Mouse (Mus musculus): Measurements from ENCODE around the gene Mfsd2a. TPM values are rescaled to one million over a fixed set of nuclear protein-coding genes. Genes with fewer than 3 reads are reported as not detected.
A peak's percentile ranks its signal among the peaks of the same experiment; 100 is the strongest.

Gene Mfsd2a
- polyA plus RNA-seq, 1 experiment from 2014 or later = 0.38 TPM

GRCm38 (mm10) chr4:122954680-122955411, 6.1 kb downstream of the Mfsd2a start:
- Histone ChIP-seq H3K36me3 (ENCODE audit: insufficient read depth, low read length) (no peaks in the 10 kb centered on the region), H3K9ac (replicated peaks; ENCODE audit: low read depth) (no peak overlapping the region), H3K4me1 (ENCODE audit: insufficient read depth, low read depth, low read length) (peaks cover 10% of the 10 kb centered on the region; the same call in 1 of the 2 replicates), H3K27ac (ENCODE audit: low read length) (0 out of 2 replicates have a peak overlapping the region, but pooled peaks have one; percentile 20), H3K4me3 (ENCODE audit: low read depth, low read length) (no peak overlapping the region), H3K9me3 (ENCODE audit: low read length) (no peaks in the 10 kb centered on the region), H3K4me2 (replicated peaks; ENCODE audit: low read depth, low read length) (peak overlapping the region; percentile 27), H3K27me3 (replicated peaks; ENCODE audit: insufficient read depth, low read length) (peaks cover 31% of the 10 kb centered on the region)
- WGBS = 36% methylated on average over 5 of the region's 5 CpGs
- DNase-seq (ENCODE audit: low spot score) (peak; percentile 87), ATAC-seq (peak; percentile 80)
- TF ChIP-seq EP300 (IDR thresholded peaks at IDR 0.05) = peak; percentile 66
- TF ChIP-seq CTCF (IDR thresholded peaks at IDR 0.05) = no peak

GRCm38 (mm10) chr4:122949096-122949495, 11.9 kb downstream of the Mfsd2a start:
- Histone ChIP-seq H3K4me1 (ENCODE audit: insufficient read depth, low read depth, low read length) (no peaks in the 10 kb centered on the region), H3K27me3 (replicated peaks; ENCODE audit: insufficient read depth, low read length) (peaks cover 30% of the 10 kb centered on the region; the same call in 1 of the 2 replicates), H3K27ac (ENCODE audit: low read length) (no peak overlapping the region), H3K36me3 (ENCODE audit: insufficient read depth, low read length) (no peaks in the 10 kb centered on the region), H3K9ac (replicated peaks; ENCODE audit: low read depth) (no peak overlapping the region), H3K4me2 (replicated peaks; ENCODE audit: low read depth, low read length) (no peak overlapping the region), H3K9me3 (ENCODE audit: low read length) (no peaks in the 10 kb centered on the region), H3K4me3 (ENCODE audit: low read depth, low read length) (no peak overlapping the region)
- ATAC-seq = no peak
- no peak for DNase-seq (ENCODE audit: low spot score)
- WGBS = 89% methylated on average over 8 of the region's 8 CpGs
- no peak for TF ChIP-seq CTCF (IDR thresholded peaks at IDR 0.05)
- no peak for TF ChIP-seq EP300 (IDR thresholded peaks at IDR 0.05)

GRCm38 (mm10) chr4:122947223-122947622, 13.8 kb downstream of the Mfsd2a start:
- ATAC-seq (no peak), DNase-seq (ENCODE audit: low spot score) (no peak)
- no peak overlapping the region for H3K4me2 ChIP-seq (replicated peaks; ENCODE audit: low read depth, low read length)
- H3K9ac ChIP-seq (replicated peaks; ENCODE audit: low read depth) = no peak overlapping the region
- H3K9me3 ChIP-seq (ENCODE audit: low read length) = no peaks in the 10 kb centered on the region
- 83% methylated on average over 3 of the region's 3 CpGs for WGBS
- H3K36me3 ChIP-seq (ENCODE audit: insufficient read depth, low read length) = no peaks in the 10 kb centered on the region
- TF ChIP-seq CTCF (IDR thresholded peaks at IDR 0.05) (no peak), EP300 (IDR thresholded peaks at IDR 0.05) (no peak)
- no peaks in the 10 kb centered on the region for H3K4me1 ChIP-seq (ENCODE audit: insufficient read depth, low read depth, low read length)
- no peak overlapping the region for H3K4me3 ChIP-seq (ENCODE audit: low read depth, low read length)
- H3K27me3 ChIP-seq (replicated peaks; ENCODE audit: insufficient read depth, low read length) = peaks cover 31% of the 10 kb centered on the region; the same call in 1 of the 2 replicates
- H3K27ac ChIP-seq (ENCODE audit: low read length) = no peak overlapping the region

DNA sequence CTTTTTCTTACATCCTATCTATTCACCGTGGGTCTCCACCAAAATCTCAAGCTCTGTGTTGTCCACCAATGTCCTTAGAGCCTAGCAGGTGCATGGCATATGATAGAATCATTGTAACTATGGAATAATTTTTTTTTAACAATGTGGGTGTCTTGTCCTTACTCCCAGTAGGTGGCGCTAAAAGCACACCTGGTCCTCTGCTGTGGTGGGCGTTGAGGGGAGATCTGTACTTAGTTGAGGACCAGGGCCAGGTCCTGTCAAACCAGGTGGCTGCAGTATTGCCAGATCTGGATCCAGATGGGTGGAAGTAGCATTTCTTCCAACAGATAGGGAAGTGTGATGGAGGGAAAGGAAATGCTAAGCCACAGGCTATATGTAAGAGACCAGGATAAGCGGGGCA, 16.6 kb downstream of the Mfsd2a start:
- Histone ChIP-seq H3K36me3 (ENCODE audit: insufficient read depth, low read length) (no peaks in the 10 kb centered on the region), H3K4me1 (ENCODE audit: insufficient read depth, low read depth, low read length) (no peaks in the 10 kb centered on the region), H3K9ac (replicated peaks; ENCODE audit: low read depth) (no peak overlapping the region), H3K9me3 (ENCODE audit: low read length) (no peaks in the 10 kb centered on the region), H3K27me3 (replicated peaks; ENCODE audit: insufficient read depth, low read length) (peaks cover 21% of the 10 kb centered on the region; the same call in 1 of the 2 replicates), H3K4me2 (replicated peaks; ENCODE audit: low read depth, low read length) (no peak overlapping the region), H3K27ac (ENCODE audit: low read length) (no peak overlapping the region), H3K4me3 (ENCODE audit: low read depth, low read length) (no peak overlapping the region)
- 21% methylated on average over 4 of the region's 4 CpGs for WGBS
- TF ChIP-seq CTCF (IDR thresholded peaks at IDR 0.05) (peak; percentile 79), EP300 (IDR thresholded peaks at IDR 0.05) (no peak)
- DNase-seq (ENCODE audit: low spot score) (peak; percentile 38), ATAC-seq (no peak)

- no peak overlapping the region for H3K9ac ChIP-seq (replicated peaks; ENCODE audit: low read depth)
- no peak overlapping the region for H3K27ac ChIP-seq (ENCODE audit: low read length)
- DNase-seq (ENCODE audit: low spot score) (no peak), ATAC-seq (no peak)
- no peak overlapping the region for H3K4me3 ChIP-seq (ENCODE audit: low read depth, low read length)
- TF ChIP-seq EP300 (IDR thresholded peaks at IDR 0.05) = no peak
- TF ChIP-seq CTCF (IDR thresholded peaks at IDR 0.05) = no peak
- no peak overlapping the region for H3K4me2 ChIP-seq (replicated peaks; ENCODE audit: low read depth, low read length)
- no peaks in the 10 kb centered on the region for H3K9me3 ChIP-seq (ENCODE audit: low read length)
- H3K27me3 ChIP-seq (replicated peaks; ENCODE audit: insufficient read depth, low read length) = 0 out of 2 replicates have a peak, but pooled peaks cover 3% of the 10 kb centered on the region
- H3K4me1 ChIP-seq (ENCODE audit: insufficient read depth, low read depth, low read length) = no peaks in the 10 kb centered on the region
- no peaks in the 10 kb centered on the region for H3K36me3 ChIP-seq (ENCODE audit: insufficient read depth, low read length)
- 71% methylated on average over 2 of the region's 2 CpGs for WGBS
Observed at GRCm38 (mm10) chr4:122939048-122939796, 21.8 kb downstream of the Mfsd2a start.

GRCm38 (mm10) chr4:122937489-122937888, 23.5 kb downstream of the Mfsd2a start:
- Histone ChIP-seq H3K27me3 (replicated peaks; ENCODE audit: insufficient read depth, low read length) (0 out of 2 replicates have a peak, but pooled peaks cover 3% of the 10 kb centered on the region), H3K4me2 (replicated peaks; ENCODE audit: low read depth, low read length) (no peak overlapping the region), H3K27ac (ENCODE audit: low read length) (no peak overlapping the region), H3K4me3 (ENCODE audit: low read depth, low read length) (no peak overlapping the region), H3K36me3 (ENCODE audit: insufficient read depth, low read length) (no peaks in the 10 kb centered on the region), H3K4me1 (ENCODE audit: insufficient read depth, low read depth, low read length) (no peaks in the 10 kb centered on the region), H3K9me3 (ENCODE audit: low read length) (no peaks in the 10 kb centered on the region), H3K9ac (replicated peaks; ENCODE audit: low read depth) (no peak overlapping the region)
- ATAC-seq (no peak), DNase-seq (ENCODE audit: low spot score) (no peak)
- 74% methylated on average over 3 of the region's 3 CpGs for WGBS
- TF ChIP-seq EP300 (IDR thresholded peaks at IDR 0.05) = no peak
- TF ChIP-seq CTCF (IDR thresholded peaks at IDR 0.05) = no peak
